Mouse (Mus musculus): ENCODE measurements around the gene Etl4. TPM values are rescaled to one million over a fixed set of nuclear protein-coding genes. Genes with fewer than 3 reads are reported as not detected.

Gene Etl4
- polyA plus RNA-seq, 1 experiment from 2014 or later = 27.7 TPM

- Histone ChIP-seq H3K36me3 (ENCODE audit: control insufficient read depth, insufficient read depth, low read length) (no peaks in the 10 kb centered on the region), H3K4me1 (ENCODE audit: control insufficient read depth, insufficient read depth, low read length) (peaks cover 21% of the 10 kb centered on the region), H3K4me3 (ENCODE audit: low read length) (no peak overlapping the region), H3K27me3 (replicated peaks; ENCODE audit: control insufficient read depth, insufficient read depth, low read length) (no peaks in the 10 kb centered on the region), H3K9ac (ENCODE audit: low read depth, low read length) (no peak overlapping the region), H3K9me3 (ENCODE audit: control insufficient read depth, low read length) (no peaks in the 10 kb centered on the region), H3K4me2 (ENCODE audit: low read depth, low read length) (no peak overlapping the region), H3K27ac (ENCODE audit: low read length) (no peak overlapping the region)
- no peak for ATAC-seq
Observed at GRCm38 (mm10) chr2:20653116-20653515, 743.5 kb downstream of the Etl4 start.

DNA sequence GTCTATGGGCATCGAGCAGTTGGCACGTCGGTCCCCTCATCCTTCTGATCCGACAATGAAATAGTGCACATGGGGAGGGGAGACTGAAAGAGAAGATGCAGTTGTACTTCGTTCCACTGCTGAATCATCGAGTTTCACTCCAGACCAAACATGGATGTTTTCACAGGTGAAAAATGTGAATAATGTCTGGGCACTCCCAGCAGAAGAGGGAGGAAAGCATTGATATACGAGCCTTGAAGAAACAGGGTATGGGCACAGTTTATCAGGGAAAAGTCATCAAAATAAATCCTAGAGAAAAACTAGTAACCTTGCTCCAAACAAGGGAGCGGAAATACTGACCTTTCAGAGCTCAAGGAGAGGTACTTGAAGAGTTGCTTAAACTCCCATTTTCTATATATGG is 744.5 kb downstream of the Etl4 start:
- Histone ChIP-seq H3K4me3 (ENCODE audit: low read length) (no peak overlapping the region), H3K27ac (ENCODE audit: low read length) (no peak overlapping the region), H3K9ac (ENCODE audit: low read depth, low read length) (no peak overlapping the region), H3K9me3 (ENCODE audit: control insufficient read depth, low read length) (no peaks in the 10 kb centered on the region), H3K4me1 (ENCODE audit: control insufficient read depth, insufficient read depth, low read length) (peaks cover 19% of the 10 kb centered on the region), H3K27me3 (replicated peaks; ENCODE audit: control insufficient read depth, insufficient read depth, low read length) (no peaks in the 10 kb centered on the region), H3K36me3 (ENCODE audit: control insufficient read depth, insufficient read depth, low read length) (no peaks in the 10 kb centered on the region), H3K4me2 (ENCODE audit: low read depth, low read length) (no peak overlapping the region)
- no peak for ATAC-seq
- WGBS = 74% methylated on average over 8 of the region's 8 CpGs

DNA sequence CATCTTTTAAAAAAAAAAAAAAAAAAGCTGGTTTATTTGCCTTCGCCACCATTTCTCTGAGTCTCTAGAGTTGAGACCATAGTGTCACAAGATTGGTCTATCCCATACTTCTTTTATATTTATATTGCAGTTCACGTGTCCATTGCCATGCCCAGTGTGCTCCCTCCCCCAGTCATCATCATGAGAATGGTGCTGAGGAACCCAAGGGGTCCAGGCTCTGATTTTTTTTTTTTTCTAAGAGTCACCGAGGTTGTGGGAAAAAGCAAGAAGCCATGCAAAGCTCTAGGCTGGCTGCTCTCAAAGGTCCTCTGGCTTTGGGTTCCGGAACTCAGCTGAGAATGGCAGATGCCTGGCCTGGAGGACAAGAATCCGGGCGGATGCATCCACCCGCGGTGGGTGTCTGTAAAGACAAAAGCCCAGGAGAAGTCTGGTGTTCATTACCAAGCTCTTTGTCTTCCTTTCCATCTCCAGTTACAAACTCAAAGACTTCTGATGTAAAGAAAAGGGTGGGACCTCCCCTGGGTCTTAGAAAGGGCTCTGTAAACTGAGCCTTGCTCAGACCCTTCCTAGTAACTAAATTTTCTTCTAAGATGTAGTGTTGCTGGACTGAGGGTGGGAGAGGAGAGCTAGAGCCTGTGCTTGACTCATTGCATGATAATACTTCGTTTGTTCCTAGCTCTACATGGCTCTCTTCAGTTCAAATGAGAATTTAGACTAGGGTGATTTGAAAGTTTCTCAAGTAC is 745.2 kb downstream of the Etl4 start:
- H3K4me3 ChIP-seq (ENCODE audit: low read length) = no peak overlapping the region
- no peaks in the 10 kb centered on the region for H3K36me3 ChIP-seq (ENCODE audit: control insufficient read depth, insufficient read depth, low read length)
- ATAC-seq = no peak
- H3K4me1 ChIP-seq (ENCODE audit: control insufficient read depth, insufficient read depth, low read length) = peaks cover 17% of the 10 kb centered on the region
- no peak overlapping the region for H3K27ac ChIP-seq (ENCODE audit: low read length)
- H3K4me2 ChIP-seq (ENCODE audit: low read depth, low read length) = no peak overlapping the region
- WGBS = 63% methylated on average over 9 of the region's 9 CpGs
- H3K9me3 ChIP-seq (ENCODE audit: control insufficient read depth, low read length) = no peaks in the 10 kb centered on the region
- no peaks in the 10 kb centered on the region for H3K27me3 ChIP-seq (replicated peaks; ENCODE audit: control insufficient read depth, insufficient read depth, low read length)
- H3K9ac ChIP-seq (ENCODE audit: low read depth, low read length) = no peak overlapping the region

GRCm38 (mm10) chr2:20655341-20655612 is 745.7 kb downstream of the Etl4 start:
- ATAC-seq = no peak
- H3K9me3 ChIP-seq (ENCODE audit: control insufficient read depth, low read length) = no peaks in the 10 kb centered on the region
- no peak overlapping the region for H3K4me3 ChIP-seq (ENCODE audit: low read length)
- no peak overlapping the region for H3K4me2 ChIP-seq (ENCODE audit: low read depth, low read length)
- H3K36me3 ChIP-seq (ENCODE audit: control insufficient read depth, insufficient read depth, low read length) = no peaks in the 10 kb centered on the region
- no peak overlapping the region for H3K27ac ChIP-seq (ENCODE audit: low read length)
- no peaks in the 10 kb centered on the region for H3K27me3 ChIP-seq (replicated peaks; ENCODE audit: control insufficient read depth, insufficient read depth, low read length)
- no peak overlapping the region for H3K9ac ChIP-seq (ENCODE audit: low read depth, low read length)
- peaks cover 13% of the 10 kb centered on the region for H3K4me1 ChIP-seq (ENCODE audit: control insufficient read depth, insufficient read depth, low read length)
- 40% methylated on average over 2 of the region's 2 CpGs for WGBS

DNA sequence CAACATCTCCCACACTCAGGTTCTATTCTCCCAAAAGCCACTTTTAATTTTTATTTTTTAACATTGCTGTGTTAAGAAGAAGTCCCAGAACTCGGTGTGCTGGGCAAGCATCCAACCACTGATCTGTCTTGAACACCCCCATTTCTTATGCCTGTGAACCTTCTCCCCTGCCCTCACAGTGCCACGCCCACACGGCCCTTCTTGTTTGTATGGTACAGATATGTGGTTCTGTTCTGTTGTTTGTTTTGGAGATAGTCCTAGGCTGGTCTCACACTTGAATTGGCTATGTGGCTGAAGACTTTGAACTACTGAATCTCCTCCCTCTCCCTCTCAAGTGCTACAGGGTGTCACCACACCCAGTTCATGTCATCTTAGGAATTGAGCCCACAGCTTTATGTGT is 748.3 kb downstream of the Etl4 start:
- Histone ChIP-seq H3K27me3 (replicated peaks; ENCODE audit: control insufficient read depth, insufficient read depth, low read length) (no peaks in the 10 kb centered on the region), H3K4me1 (ENCODE audit: control insufficient read depth, insufficient read depth, low read length) (peaks cover 9% of the 10 kb centered on the region), H3K27ac (ENCODE audit: low read length) (no peak overlapping the region), H3K36me3 (ENCODE audit: control insufficient read depth, insufficient read depth, low read length) (no peaks in the 10 kb centered on the region), H3K4me2 (ENCODE audit: low read depth, low read length) (no peak overlapping the region), H3K9ac (ENCODE audit: low read depth, low read length) (no peak overlapping the region), H3K9me3 (ENCODE audit: control insufficient read depth, low read length) (no peaks in the 10 kb centered on the region), H3K4me3 (ENCODE audit: low read length) (no peak overlapping the region)
- WGBS = 56% methylated on average over 3 of the region's 3 CpGs
- peak; percentile 81 for ATAC-seq

DNA sequence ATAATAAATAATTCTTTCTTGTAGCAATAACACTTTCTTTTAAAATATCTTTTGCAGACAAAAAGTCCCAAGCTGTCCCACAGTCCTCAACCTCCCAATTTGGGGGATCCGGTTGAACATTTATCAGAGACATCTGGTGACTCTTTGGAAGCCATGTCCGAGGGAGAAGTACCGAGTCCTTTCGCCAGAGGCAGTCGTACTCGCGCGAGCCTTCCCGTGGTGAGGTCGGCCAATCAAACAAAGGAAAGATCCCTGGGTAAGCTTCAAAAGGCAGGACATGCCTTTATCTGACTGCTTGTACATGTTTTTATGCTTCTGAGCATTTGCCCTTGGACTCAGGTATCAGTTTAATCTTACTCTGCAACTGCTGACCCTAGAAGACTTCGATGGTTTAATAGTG is 752.3 kb downstream of the Etl4 start:
- Histone ChIP-seq H3K4me1 (ENCODE audit: control insufficient read depth, insufficient read depth, low read length) (peaks cover 19% of the 10 kb centered on the region), H3K36me3 (ENCODE audit: control insufficient read depth, insufficient read depth, low read length) (no peaks in the 10 kb centered on the region), H3K27ac (ENCODE audit: low read length) (no peak overlapping the region), H3K27me3 (replicated peaks; ENCODE audit: control insufficient read depth, insufficient read depth, low read length) (no peaks in the 10 kb centered on the region), H3K9ac (ENCODE audit: low read depth, low read length) (no peak overlapping the region), H3K9me3 (ENCODE audit: control insufficient read depth, low read length) (no peaks in the 10 kb centered on the region), H3K4me3 (ENCODE audit: low read length) (no peak overlapping the region), H3K4me2 (ENCODE audit: low read depth, low read length) (no peak overlapping the region)
- no peak for ATAC-seq
- WGBS = 94% methylated on average over 11 of the region's 11 CpGs

DNA sequence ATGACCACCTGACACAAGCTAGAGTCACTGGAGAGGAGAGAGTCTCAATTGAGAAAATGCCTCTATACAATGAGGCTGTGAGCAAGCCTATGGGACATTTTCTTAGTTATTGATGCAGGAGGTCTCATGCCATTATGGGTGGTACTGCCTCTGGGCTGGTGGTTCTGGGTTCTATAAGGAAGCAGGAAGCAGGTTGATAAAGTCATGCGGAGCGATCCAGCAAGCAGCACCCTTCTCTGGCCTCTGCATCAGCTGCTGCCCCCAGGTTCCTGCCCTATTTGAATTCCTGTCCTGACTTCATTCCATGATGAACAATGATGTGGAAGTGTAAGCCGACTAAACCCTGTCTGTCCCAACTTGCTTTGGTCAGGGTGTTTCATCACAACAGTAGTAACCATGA is 753.1 kb downstream of the Etl4 start:
- Histone ChIP-seq H3K36me3 (ENCODE audit: control insufficient read depth, insufficient read depth, low read length) (no peaks in the 10 kb centered on the region), H3K4me3 (ENCODE audit: low read length) (no peak overlapping the region), H3K27me3 (replicated peaks; ENCODE audit: control insufficient read depth, insufficient read depth, low read length) (no peaks in the 10 kb centered on the region), H3K4me1 (ENCODE audit: control insufficient read depth, insufficient read depth, low read length) (peaks cover 16% of the 10 kb centered on the region), H3K9ac (ENCODE audit: low read depth, low read length) (no peak overlapping the region), H3K27ac (ENCODE audit: low read length) (no peak overlapping the region), H3K9me3 (ENCODE audit: control insufficient read depth, low read length) (no peaks in the 10 kb centered on the region), H3K4me2 (ENCODE audit: low read depth, low read length) (no peak overlapping the region)
- WGBS = 84% methylated on average over 3 of the region's 3 CpGs
- no peak for ATAC-seq

DNA sequence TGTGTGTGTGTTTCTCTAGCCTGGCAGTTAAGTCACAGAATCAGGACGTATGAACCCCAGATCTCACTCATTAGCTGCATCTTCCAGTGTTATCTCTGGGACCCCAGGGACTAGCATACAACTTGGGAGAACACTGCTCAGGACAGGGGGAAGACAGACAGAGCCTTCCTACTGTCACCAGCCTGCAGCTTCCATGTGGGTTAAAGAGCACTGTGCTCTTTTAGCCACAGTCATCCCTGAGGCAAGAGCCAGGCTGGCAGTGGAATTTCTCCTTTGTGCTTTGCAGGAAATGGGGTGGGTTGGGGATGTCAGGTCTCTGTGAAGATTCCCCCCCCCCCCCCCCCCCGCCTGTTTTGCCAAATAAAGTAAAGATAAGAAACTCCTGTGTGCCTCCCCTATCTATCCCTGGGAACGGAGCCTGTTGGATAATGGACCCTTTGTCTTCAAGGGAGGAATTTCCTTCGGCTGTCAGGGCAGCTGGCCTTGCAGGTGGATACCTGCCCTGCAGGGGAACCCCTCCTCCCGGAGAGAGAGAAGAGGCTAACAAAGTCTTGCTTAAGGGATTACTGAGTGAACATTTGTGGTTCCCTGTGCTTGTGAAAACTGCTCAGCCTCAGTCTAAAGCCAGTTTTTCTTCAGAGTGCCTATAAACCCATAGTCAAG is 755.9 kb downstream of the Etl4 start:
- H3K27me3 ChIP-seq (replicated peaks; ENCODE audit: control insufficient read depth, insufficient read depth, low read length) = no peaks in the 10 kb centered on the region
- no peaks in the 10 kb centered on the region; the same call in 1 of the 2 replicates for H3K9me3 ChIP-seq (ENCODE audit: control insufficient read depth, low read length)
- no peak overlapping the region for H3K4me2 ChIP-seq (ENCODE audit: low read depth, low read length)
- H3K4me1 ChIP-seq (ENCODE audit: control insufficient read depth, insufficient read depth, low read length) = peaks cover 10% of the 10 kb centered on the region; the same call in 1 of the 2 replicates
- ATAC-seq = peak; percentile 84
- no peaks in the 10 kb centered on the region for H3K36me3 ChIP-seq (ENCODE audit: control insufficient read depth, insufficient read depth, low read length)
- H3K27ac ChIP-seq (ENCODE audit: low read length) = peak overlapping the region; percentile 46
- WGBS = 44% methylated on average over 4 of the region's 5 CpGs
- no peak overlapping the region for H3K4me3 ChIP-seq (ENCODE audit: low read length)
- no peak overlapping the region for H3K9ac ChIP-seq (ENCODE audit: low read depth, low read length)

DNA sequence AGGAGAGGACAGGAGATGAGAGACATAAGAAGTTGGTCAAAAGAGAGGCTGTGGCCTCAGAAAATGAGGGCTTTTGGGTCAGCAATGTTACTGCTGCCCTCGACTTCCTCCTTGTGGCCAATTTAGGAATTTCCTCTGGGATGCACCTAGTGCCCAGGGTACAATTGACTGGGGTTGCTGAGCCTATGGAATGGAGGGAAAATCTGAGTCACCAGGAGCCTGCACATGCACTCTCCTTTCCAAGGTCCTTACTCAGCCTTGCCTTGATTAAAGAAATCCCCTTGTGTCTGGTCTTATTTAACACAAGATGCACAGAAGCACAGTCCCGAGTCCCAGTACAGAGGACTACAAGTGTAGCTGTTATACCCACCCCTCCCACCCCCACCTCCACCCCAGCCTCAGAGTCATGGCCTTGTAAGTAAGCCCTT is 756.5 kb downstream of the Etl4 start:
- peak; percentile 72 for ATAC-seq
- H3K9ac ChIP-seq (ENCODE audit: low read depth, low read length) = no peak overlapping the region
- WGBS = 42% methylated on average over 2 of the region's 2 CpGs
- H3K36me3 ChIP-seq (ENCODE audit: control insufficient read depth, insufficient read depth, low read length) = no peaks in the 10 kb centered on the region
- H3K4me2 ChIP-seq (ENCODE audit: low read depth, low read length) = no peak overlapping the region
- no peak overlapping the region for H3K4me3 ChIP-seq (ENCODE audit: low read length)
- peaks cover 10% of the 10 kb centered on the region; the same call in 1 of the 2 replicates for H3K4me1 ChIP-seq (ENCODE audit: control insufficient read depth, insufficient read depth, low read length)
- H3K27me3 ChIP-seq (replicated peaks; ENCODE audit: control insufficient read depth, insufficient read depth, low read length) = no peaks in the 10 kb centered on the region
- H3K9me3 ChIP-seq (ENCODE audit: control insufficient read depth, low read length) = no peaks in the 10 kb centered on the region; the same call in 1 of the 2 replicates
- H3K27ac ChIP-seq (ENCODE audit: low read length) = peak overlapping the region; percentile 39

All from intestine, embryonic 16.5 days (tissue).